In genomic region chr4:141559898-141560263, GRCm38 (mm10) we compare ENCODE assay signal across 8 mouse cellular contexts. TPM values are rescaled to one million over a fixed set of nuclear protein-coding genes. Genes with fewer than 3 reads are reported as not detected.
DNase-seq lines count a peak whose midpoint lies in the region; ATAC-seq lines count a peak whose summit lies in the region.

No protein-coding gene starts in this region.

- ATAC-seq in hindbrain, embryonic 12.5 days (ENCODE audit: low FRiP score) = peak; percentile 49

- H3K4me1 ChIP-seq in hindbrain, embryonic 12.5 days = peaks cover 19% of the 10 kb centered on the region

- WGBS in hindbrain, embryonic 12.5 days = 2% methylated on average over 9 of the region's 9 CpGs

- H3K36me3 ChIP-seq in hindbrain, embryonic 12.5 days = no peaks in the 10 kb centered on the region

- H3K9ac ChIP-seq in hindbrain, embryonic 12.5 days = peak overlapping the region; percentile 54

- no peaks in the 10 kb centered on the region for H3K27me3 ChIP-seq in hindbrain, embryonic 12.5 days

- H3K9me3 ChIP-seq in hindbrain, embryonic 12.5 days (replicated peaks) = no peaks in the 10 kb centered on the region

- peak overlapping the region; percentile 33 for H3K4me3 ChIP-seq in hindbrain, embryonic 12.5 days

- H3K4me2 ChIP-seq in hindbrain, embryonic 12.5 days (replicated peaks) = peak overlapping the region; percentile 77

- H3K27ac ChIP-seq in hindbrain, embryonic 12.5 days = peak overlapping the region; percentile 83

- DNase-seq in MEL-GATA-1-ER (ENCODE audit: extremely low read depth, low read depth) = peak; percentile 61
- peak; percentile 90 for DNase-seq in cerebellum, adult 9-10 months
- peak; percentile 84 for DNase-seq in forelimb bud, embryonic 11.5 days (ENCODE audit: low read depth, low spot score)
- DNase-seq in layer of hippocampus, postnatal 10 days (ENCODE audit: low spot score in 2 of 2) = peak; percentile 74 to 84
- peak; percentile 91 for DNase-seq in lung, postnatal 36 days
- peak; percentile 73 for DNase-seq in retina, postnatal 7 days (ENCODE audit: low read depth, low spot score)
- DNase-seq in thymus, postnatal 4 days = peak; percentile 91

RNA-seq across cellular contexts. Expression of gene Spen, which starts 21.5 kb away (rescaled TPM):
- polyA plus RNA-seq in hindbrain, embryonic 12.5 days (2016; fragmentation: Nextera tagmentation; extraction: Ambion mirVana) = 21.7 and 23.7 TPM in 2 replicates
- 10 to 100 TPM; 62.9 to 64.5 TPM for total RNA-seq in layer of hippocampus, postnatal 10 days (2021)

RNA-seq across cellular contexts. Expression of gene Fblim1, which starts 46.0 kb away (rescaled TPM):
- polyA plus RNA-seq in hindbrain, embryonic 12.5 days (2016; fragmentation: Nextera tagmentation; extraction: Ambion mirVana) = 49.1 and 57.9 TPM in 2 replicates
- total RNA-seq in layer of hippocampus, postnatal 10 days (2021) = 1 to 10 TPM; 4.6 to 5.0 TPM

RNA-seq across cellular contexts. Expression of gene Tmem82, which starts 58.6 kb away (rescaled TPM):
- 0.29 and 0.50 TPM in 2 replicates for polyA plus RNA-seq in hindbrain, embryonic 12.5 days (2016; fragmentation: Nextera tagmentation; extraction: Ambion mirVana)
- under 1 TPM; 0.69 to 0.98 TPM for total RNA-seq in layer of hippocampus, postnatal 10 days (2021)

Comparison
In these comparisons a context has a peak if more than half of its experiments do, and no peak if none do; other contexts are left out.
1. Peak in every context shown above with its lines: DNase-seq, ATAC-seq, H3K4me3 ChIP-seq and H3K27ac ChIP-seq.